Mouse (Mus musculus) heart, embryonic 14.5 days (tissue): ENCODE results near the gene Tmprss11a. TPM values are rescaled to one million over a fixed set of nuclear protein-coding genes. Genes with fewer than 3 reads are reported as not detected.

Experiments
- ATAC-seq: fragments of 200-750 bp; cut with Nextera tagmentation; 2 replicates; pipeline ENCODE4 v1.8.0; 2017; ENCODE audit warnings: low read depth, moderate TSS enrichment; ENCODE audit not compliant: insufficient number of reproducible peaks, insufficient read depth, low FRiP score
- H3K27ac ChIP-seq, 2 experiments: fragments of 200-500 bp in 1 of 2; fragments of 300-500 bp in 1 of 2; sonication (generic) in 1 of 2; replicated peaks in 1 of 2; 2 replicates each; pipeline ENCODE4 v1.5.1; 2012 to 2014; ENCODE audit warnings: low read depth in 2 of 2, low read length in 2 of 2, control low read depth in 1 of 2, mild to moderate bottlenecking in 1 of 2, mixed read lengths in 1 of 2; ENCODE audit not compliant: control insufficient read depth in 1 of 2, insufficient read depth in 1 of 2
- H3K27me3 ChIP-seq: fragments of 300-500 bp; sonication (generic); 2 replicates; pipeline ENCODE4 v1.6.1; 2014; ENCODE audit warnings: mild to moderate bottlenecking, low read length, control low read depth; ENCODE audit not compliant: control insufficient read depth, insufficient read depth
- H3K36me3 ChIP-seq: fragments of 300-500 bp; sonication (generic); 2 replicates; pipeline ENCODE4 v1.6.1; 2014; ENCODE audit warnings: mild to moderate bottlenecking, control low read depth, low read length, mixed read lengths; ENCODE audit not compliant: control insufficient read depth, insufficient read depth
- H3K4me1 ChIP-seq, 2 experiments: fragments of 200-500 bp in 1 of 2; fragments of 300-500 bp in 1 of 2; sonication (generic) in 1 of 2; 2 replicates each; pipeline ENCODE4 v1.6.1; 2012 to 2014; ENCODE audit warnings: low read length in 2 of 2, control low read depth in 1 of 2, mixed read lengths in 1 of 2; ENCODE audit not compliant: control insufficient read depth in 2 of 2, insufficient read depth in 2 of 2
- H3K4me2 ChIP-seq: fragments of 300-500 bp; sonication (generic); 2 replicates; pipeline ENCODE4 v1.6.1; 2014; ENCODE audit warnings: mild to moderate bottlenecking, low read length
- H3K4me3 ChIP-seq, 2 experiments: fragments of 200-500 bp in 1 of 2; fragments of 300-500 bp in 1 of 2; sonication (generic) in 1 of 2; 2 replicates each; pipeline ENCODE4 v1.5.1; 2012 to 2014; ENCODE audit warnings: low read length in 2 of 2, mild to moderate bottlenecking in 2 of 2, control low read depth in 1 of 2, low read depth in 1 of 2, moderate library complexity in 1 of 2; ENCODE audit not compliant: control insufficient read depth in 1 of 2, insufficient read depth in 1 of 2
- H3K9ac ChIP-seq: fragments of 300-500 bp; sonication (generic); 2 replicates; pipeline ENCODE4 v1.6.1; 2014; ENCODE audit warnings: mild to moderate bottlenecking, low read length
- H3K9me3 ChIP-seq: fragments of 300-500 bp; sonication (generic); 2 replicates; pipeline ENCODE4 v1.6.1; 2016; ENCODE audit warnings: low read length, control low read depth; ENCODE audit not compliant: control insufficient read depth
- WGBS: fragments of 180-500 bp; shearing (Covaris S2); extraction: QIAGEN DNeasy Blood & Tissue Kit; methylation state at CpG from one replicate; pipeline ENCODE4 v1.1.7; 2014; 5-methylcytosine and 5-hydroxymethylcytosine counted together
- polyA plus RNA-seq: library from polyadenylated mRNA; unstranded; fragments of >200 nt; fragmentation: Nextera tagmentation; extraction: Ambion mirVana; gene quantifications from 2 replicates; pipeline ENCODE4 v1.2.1, GENCODE M21; 2014

Tmprss11a gene
- polyA plus RNA-seq, 1 experiment from 2014 or later = not detected

- no peak for ATAC-seq
- WGBS = 87% methylated on average over 3 of the region's 3 CpGs
- H3K27ac ChIP-seq = no peak overlapping the region
Observed at GRCm38 (mm10) chr5:86407191-86407590, 61.6 kb downstream of the Tmprss11a start.

DNA sequence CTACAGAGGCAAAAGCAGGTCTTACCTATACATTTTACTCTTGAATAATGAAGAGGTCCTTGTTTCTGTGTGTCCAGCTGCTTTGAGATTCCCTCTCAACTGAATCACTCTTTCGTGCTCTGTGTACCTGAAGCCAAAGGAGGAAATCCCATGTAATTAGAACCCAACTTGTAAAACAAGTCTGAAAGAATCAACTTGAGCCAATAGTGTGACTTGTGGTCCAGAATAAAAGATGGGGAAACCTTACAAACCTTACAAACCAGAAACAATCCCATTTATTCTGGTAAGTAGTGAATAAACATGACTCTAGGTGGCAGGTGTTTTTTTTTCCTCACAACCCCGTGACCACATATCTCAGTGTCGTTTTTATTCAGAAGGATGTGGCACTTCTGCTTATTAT is 95.5 kb downstream of the Tmprss11a start, which contains the start of gene Tmprss11d:
Gene Tmprss11d (minus strand): TSS at position 101 of the 400 bp plus-strand sequence.
- no peak within 1 kb of the TSS for H3K4me2 ChIP-seq
- no peak within 1 kb of the TSS for H3K9ac ChIP-seq
- H3K9me3 ChIP-seq = no peaks in the 10 kb centered on the region
- no peaks in the 10 kb centered on the region for H3K4me1 ChIP-seq
- no peak within 1 kb of the TSS for H3K27ac ChIP-seq
- no peaks in the 10 kb centered on the region for H3K27me3 ChIP-seq
- H3K4me3 ChIP-seq = no peak within 1 kb of the TSS
- H3K36me3 ChIP-seq = no peaks in the 10 kb centered on the region
- ATAC-seq = no peak
- WGBS = 67% methylated on average over 3 of the region's 3 CpGs

More at GRCm38 (mm10) chr5:86407191-86407590, 61.6 kb downstream of the Tmprss11a start:
- H3K4me3 ChIP-seq = no peak overlapping the region
- no peaks in the 10 kb centered on the region for H3K27me3 ChIP-seq
- H3K9me3 ChIP-seq = no peaks in the 10 kb centered on the region
- no peaks in the 10 kb centered on the region for H3K36me3 ChIP-seq
- no peaks in the 10 kb centered on the region for H3K4me1 ChIP-seq
- no peak overlapping the region for H3K9ac ChIP-seq
- H3K4me2 ChIP-seq = no peak overlapping the region

Other genes starting within 250 kb of the Tmprss11a start
- not detected in 2 replicates for gene Tmprss11c, start 179.7 kb downstream of the Tmprss11a start, polyA plus RNA-seq
- not detected in 2 replicates for gene Tmprss11d, start 95.6 kb downstream of the Tmprss11a start, polyA plus RNA-seq
- gene Tmprss11g, start 49.6 kb upstream of the Tmprss11a start, polyA plus RNA-seq = not detected in 2 replicates
- not detected in 2 replicates for gene Tmprss11f, start 163.4 kb upstream of the Tmprss11a start, polyA plus RNA-seq
- gene Tmprss11b, start 207.4 kb upstream of the Tmprss11a start, polyA plus RNA-seq = not detected in 2 replicates